Mouse (Mus musculus): Measurements from ENCODE around the gene Inka1. TPM values are rescaled to one million over a fixed set of nuclear protein-coding genes. Genes with fewer than 3 reads are reported as not detected.
A peak's percentile ranks its signal among the peaks of the same experiment; 100 is the strongest.

Inka1 gene
- total and polyA plus RNA-seq, 3 experiments: 60.7 to 65.3 TPM; not detected in 1

- Histone ChIP-seq H3K4me1 (ENCODE audit: control insufficient read depth in 1 of 2, insufficient read depth in 2 of 2, low read length in 2 of 2) (peaks cover 26 to 33% of the 10 kb centered on the region in 2 experiments), H3K79me2 (ENCODE audit: control insufficient read depth, insufficient read depth, low read length, poor library complexity) (peaks cover 30% of the 10 kb centered on the region), H3K36me3 (ENCODE audit: control insufficient read depth in 1 of 2, insufficient read depth in 2 of 2, low read length in 2 of 2) (peaks cover 4 to 29% of the 10 kb centered on the region in 2 experiments), H3K4me3 (ENCODE audit: control insufficient read depth in 1 of 2, insufficient read depth in 1 of 2, low read depth in 2 of 2, low read length in 2 of 2) (peak overlapping the region; percentile 41 to 91), H3K27me3 (ENCODE audit: control insufficient read depth in 1 of 2, insufficient read depth in 2 of 2, low read length in 2 of 2) (no peaks in the 10 kb centered on the region), H3K9me3 (replicated peaks; ENCODE audit: insufficient read depth, low read length) (no peaks in the 10 kb centered on the region), H3K27ac (ENCODE audit: control insufficient read depth, low read depth, low read length) (no peak overlapping the region), H3K9ac (ENCODE audit: control insufficient read depth, low read depth, low read length, poor library complexity, severe bottlenecking) (peak overlapping the region; percentile 60)
- DNase-seq (ENCODE audit: low read depth, low spot score): peak; percentile 82
- peak; percentile 65 for TF ChIP-seq RAD21 (IDR thresholded peaks at IDR 0.05; ENCODE audit: low read depth, low read length)
- TF ChIP-seq MYC (IDR thresholded peaks at IDR 0.05; ENCODE audit: low read depth, low read length): no peak
- peak; percentile 64 for TF ChIP-seq SIN3A (IDR thresholded peaks at IDR 0.05; ENCODE audit: low read length)
- TF ChIP-seq HCFC1 (IDR thresholded peaks at IDR 0.05; ENCODE audit: low read depth, low read length): no peak
- TF ChIP-seq ZC3H11A (IDR thresholded peaks at IDR 0.05; ENCODE audit: low read depth, low read length): peak; percentile 55
- TF ChIP-seq USF2 (IDR thresholded peaks at IDR 0.05; ENCODE audit: borderline replicate concordance in 1 of 2, insufficient read depth in 1 of 2, low read depth in 1 of 2, low read length in 2 of 2): no peak
- TF ChIP-seq UBTF (IDR thresholded peaks at IDR 0.05; ENCODE audit: borderline replicate concordance, insufficient read depth, low read depth, low read length): no peak
- 0 out of 2 replicates have a peak, but pooled peaks have one; percentile 13 for TF ChIP-seq ELF1 (IDR thresholded peaks at IDR 0.05; ENCODE audit: low read depth, low read length)
- peak; percentile 45; the same call in 1 of the 2 replicates for TF ChIP-seq MAZ (IDR thresholded peaks at IDR 0.05; ENCODE audit: low read depth, low read length)
- TF ChIP-seq SMC3 (IDR thresholded peaks at IDR 0.05; ENCODE audit: low read depth, low read length): peak; percentile 72
- peak; percentile 75 for TF ChIP-seq GATA1 (IDR thresholded peaks at IDR 0.05; ENCODE audit: low read depth, low read length)
- peak; percentile 48; the same call in 1 of the 2 replicates for TF ChIP-seq TBP (IDR thresholded peaks at IDR 0.05; ENCODE audit: low read depth, low read length)
- TF ChIP-seq CTCF (IDR thresholded peaks at IDR 0.05 in 2 of 3, conservative IDR thresholded peaks at IDR 0.05 in 1 of 3; ENCODE audit: control insufficient read depth in 1 of 3, insufficient read depth in 1 of 3, low read depth in 2 of 3, low read length in 3 of 3, poor library complexity in 1 of 3, severe bottlenecking in 1 of 3): peak; percentile 76 to 88 (median 79)
- 0 out of 2 replicates have a peak, but pooled peaks have one; percentile 6 for TF ChIP-seq MAX (IDR thresholded peaks at IDR 0.05; ENCODE audit: low read length)
These were observed 697 bp upstream of the Inka1 start for GRCm38 (mm10) chr9:107986376-107986775.

- peak overlapping the region; percentile 88 for H3K9ac ChIP-seq (ENCODE audit: control insufficient read depth, low read depth, low read length, poor library complexity, severe bottlenecking)
- peak overlapping the region; percentile 94 for H3K27ac ChIP-seq (ENCODE audit: control insufficient read depth, low read depth, low read length)
- TF ChIP-seq ZC3H11A (IDR thresholded peaks at IDR 0.05; ENCODE audit: low read depth, low read length) (no peak), MYC (IDR thresholded peaks at IDR 0.05; ENCODE audit: low read depth, low read length) (no peak), RAD21 (IDR thresholded peaks at IDR 0.05; ENCODE audit: low read depth, low read length) (no peak), TCF12 (IDR thresholded peaks at IDR 0.05; ENCODE audit: low read depth, low read length) (no peak), MAZ (IDR thresholded peaks at IDR 0.05; ENCODE audit: low read depth, low read length) (no peak), ZNF384 (IDR thresholded peaks at IDR 0.05; ENCODE audit: low read depth, low read length) (no peak), ZMIZ1 (IDR thresholded peaks at IDR 0.05; ENCODE audit: low read depth, low read length) (peak; percentile 24; the same call in 1 of the 2 replicates), UBTF (IDR thresholded peaks at IDR 0.05; ENCODE audit: borderline replicate concordance, insufficient read depth, low read depth, low read length) (0 out of 2 replicates have a peak, but pooled peaks have one; percentile 23)
- no peak for DNase-seq (ENCODE audit: low read depth, low spot score)
- peaks cover 4 to 44% of the 10 kb centered on the region in 2 experiments for H3K36me3 ChIP-seq (ENCODE audit: control insufficient read depth in 1 of 2, insufficient read depth in 2 of 2, low read length in 2 of 2)
- peaks cover 35 to 48% of the 10 kb centered on the region in 2 experiments for H3K4me1 ChIP-seq (ENCODE audit: control insufficient read depth in 1 of 2, insufficient read depth in 2 of 2, low read length in 2 of 2)
- H3K9me3 ChIP-seq (replicated peaks; ENCODE audit: insufficient read depth, low read length): no peaks in the 10 kb centered on the region
- H3K79me2 ChIP-seq (ENCODE audit: control insufficient read depth, insufficient read depth, low read length, poor library complexity): peaks cover 33% of the 10 kb centered on the region
- H3K4me3 ChIP-seq (ENCODE audit: control insufficient read depth in 1 of 2, insufficient read depth in 1 of 2, low read depth in 2 of 2, low read length in 2 of 2): peak overlapping the region; percentile 72 to 91
- no peaks in the 10 kb centered on the region for H3K27me3 ChIP-seq (ENCODE audit: control insufficient read depth in 1 of 2, insufficient read depth in 2 of 2, low read length in 2 of 2)
These were observed 974 bp downstream of the Inka1 start for GRCm38 (mm10) chr9:107984754-107985055.
